Mouse (Mus musculus) midbrain, postnatal 0 days (tissue): ENCODE data around the gene Phip. TPM values are rescaled to one million over a fixed set of nuclear protein-coding genes. Genes with fewer than 3 reads are reported as not detected.

Experiments used
- ATAC-seq: fragments of 200-750 bp; cut with Nextera tagmentation; 2 replicates; pipeline ENCODE4 v1.8.0; 2017; ENCODE audit warnings: moderate number of reproducible peaks, mild to moderate bottlenecking, moderate TSS enrichment, moderate library complexity; ENCODE audit not compliant: low FRiP score
- DNase-seq: peaks from one replicate; pipeline ENCODE4 v3.0.0-alpha.2; 2015; ENCODE audit warnings: low spot score
- H3K27ac ChIP-seq: fragments of 300-500 bp; sonication (generic); 2 replicates; pipeline ENCODE4 v1.5.1; 2014; ENCODE audit warnings: low read depth, mild to moderate bottlenecking, low read length, mixed read lengths
- H3K27me3 ChIP-seq: fragments of 300-500 bp; sonication (generic); 2 replicates; pipeline ENCODE4 v1.6.1; 2014; ENCODE audit warnings: low read length, control low read depth, mixed read lengths; ENCODE audit not compliant: insufficient read depth
- H3K36me3 ChIP-seq: fragments of 300-500 bp; sonication (generic); 2 replicates; pipeline ENCODE4 v1.6.1; 2014; ENCODE audit warnings: low read length, control low read depth, mixed read lengths; ENCODE audit not compliant: insufficient read depth
- H3K4me1 ChIP-seq: fragments of 300-500 bp; sonication (generic); 2 replicates; pipeline ENCODE4 v1.6.1; 2014; ENCODE audit warnings: mild to moderate bottlenecking, control low read depth, antibody characterized with exemption, low read length, mixed read lengths; ENCODE audit not compliant: insufficient read depth
- H3K4me2 ChIP-seq: fragments of 300-500 bp; sonication (generic); 2 replicates; pipeline ENCODE4 v1.6.1; 2014; ENCODE audit warnings: low read depth, mild to moderate bottlenecking, low read length, mixed read lengths; ENCODE audit not compliant: poor library complexity, severe bottlenecking
- H3K4me3 ChIP-seq: fragments of 300-500 bp; sonication (generic); 2 replicates; pipeline ENCODE4 v1.5.1; 2014; ENCODE audit warnings: low read depth, mild to moderate bottlenecking, low read length, moderate library complexity
- H3K9ac ChIP-seq: fragments of 300-500 bp; sonication (generic); replicated peaks from 2 replicates; pipeline ENCODE4 v1.6.1; 2014; ENCODE audit warnings: mild to moderate bottlenecking, low read length, moderate library complexity, mixed read lengths; ENCODE audit not compliant: poor library complexity, severe bottlenecking
- H3K9me3 ChIP-seq: fragments of 300-500 bp; sonication (generic); 2 replicates; pipeline ENCODE4 v1.6.1; 2016; ENCODE audit warnings: low read length, control low read depth
- CTCF ChIP-seq: IDR thresholded peaks from 2 replicates; pipeline ENCODE4 v1.5.1; 2016; ENCODE audit warnings: antibody characterized with exemption, mild to moderate bottlenecking
- WGBS: fragments of 180-500 bp; shearing (Covaris S2); extraction: QIAGEN DNeasy Blood & Tissue Kit; methylation state at CpG from one replicate; pipeline ENCODE4 v1.1.7; 2014; 5-methylcytosine and 5-hydroxymethylcytosine counted together
- polyA plus RNA-seq: library from polyadenylated mRNA; unstranded; fragments of >200 nt; fragmentation: Nextera tagmentation; extraction: Ambion mirVana; gene quantifications from 2 replicates; pipeline ENCODE4 v1.2.1, GENCODE M21; 2015
- total RNA-seq: library from RNA; depleted of rRNA; stranded (reverse); fragments of >200 nt; gene quantifications from 2 replicates; pipeline ENCODE4 v1.2.3, GENCODE M21; 2014

Phip gene
- total and polyA plus RNA-seq, 2 experiments from 2014 or later, result 50.6 to 52.1 TPM

- no peaks in the 10 kb centered on the region for H3K9me3 ChIP-seq
- 0 out of 2 replicates have a peak overlapping the region, but pooled peaks have one; percentile 48 for H3K27ac ChIP-seq
- H3K4me1 ChIP-seq, result no peaks in the 10 kb centered on the region
- ATAC-seq (no peak), DNase-seq (peak; percentile 46)
- H3K4me3 ChIP-seq, result peak overlapping the region; percentile 66; the same call in 1 of the 2 replicates
- H3K27me3 ChIP-seq, result no peaks in the 10 kb centered on the region
- H3K9ac ChIP-seq, result no peak overlapping the region
- H3K4me2 ChIP-seq, result peak overlapping the region; percentile 82
- TF ChIP-seq CTCF, result no peak
- WGBS, result 9% methylated on average over 5 of the region's 5 CpGs
- no peaks in the 10 kb centered on the region for H3K36me3 ChIP-seq
Observed at GRCm38 (mm10) chr9:82976936-82977335, 1.6 kb upstream of the Phip start.

- TF ChIP-seq CTCF, result no peak
- no peaks in the 10 kb centered on the region for H3K4me1 ChIP-seq
- no peaks in the 10 kb centered on the region for H3K27me3 ChIP-seq
- H3K9ac ChIP-seq, result peak overlapping the region; percentile 87
- H3K9me3 ChIP-seq, result no peaks in the 10 kb centered on the region
- 2% methylated on average over 9 of the region's 9 CpGs for WGBS
- H3K4me3 ChIP-seq, result peak overlapping the region; percentile 66
- no peaks in the 10 kb centered on the region for H3K36me3 ChIP-seq
- H3K4me2 ChIP-seq, result peak overlapping the region; percentile 82
- peak overlapping the region; percentile 100 for H3K27ac ChIP-seq
- DNase-seq (no peak), ATAC-seq (no peak)
Observed at GRCm38 (mm10) chr9:82976219-82976618, 903 bp upstream of the Phip start.

- Histone ChIP-seq H3K4me3 (peak overlapping the region; percentile 66), H3K36me3 (no peaks in the 10 kb centered on the region), H3K27ac (peak overlapping the region; percentile 100), H3K9me3 (no peaks in the 10 kb centered on the region), H3K9ac (peak overlapping the region; percentile 87), H3K4me2 (peak overlapping the region; percentile 82), H3K27me3 (no peaks in the 10 kb centered on the region), H3K4me1 (no peaks in the 10 kb centered on the region)
- ATAC-seq (peak; percentile 55), DNase-seq (no peak)
- WGBS, result 0% methylated on average over 31 of the region's 61 CpGs
- TF ChIP-seq CTCF, result no peak
Observed at GRCm38 (mm10) chr9:82974962-82975341, 364 bp downstream of the Phip start.

- H3K4me2 ChIP-seq, result peak overlapping the region; percentile 82
- ATAC-seq (peak; percentile 86), DNase-seq (peak; percentile 96)
- H3K27ac ChIP-seq, result peak overlapping the region; percentile 100
- 1% methylated on average over 55 of the region's 75 CpGs for WGBS
- H3K36me3 ChIP-seq, result no peaks in the 10 kb centered on the region
- H3K4me3 ChIP-seq, result peak overlapping the region; percentile 66
- no peaks in the 10 kb centered on the region for H3K4me1 ChIP-seq
- peak overlapping the region; percentile 87 for H3K9ac ChIP-seq
- no peak for TF ChIP-seq CTCF
- H3K27me3 ChIP-seq, result no peaks in the 10 kb centered on the region
- H3K9me3 ChIP-seq, result no peaks in the 10 kb centered on the region
Observed at GRCm38 (mm10) chr9:82974187-82974861, 992 bp downstream of the Phip start.

GRCm38 (mm10) chr9:82973321-82973892, 1.9 kb downstream of the Phip start:
- WGBS, result 16% methylated on average over 8 of the region's 8 CpGs
- Histone ChIP-seq H3K27me3 (no peaks in the 10 kb centered on the region), H3K36me3 (no peaks in the 10 kb centered on the region), H3K9ac (peak overlapping the region; percentile 54), H3K4me3 (peak overlapping the region; percentile 66), H3K27ac (peak overlapping the region; percentile 100), H3K9me3 (no peaks in the 10 kb centered on the region), H3K4me2 (peak overlapping the region; percentile 82), H3K4me1 (no peaks in the 10 kb centered on the region)
- TF ChIP-seq CTCF, result no peak
- ATAC-seq (no peak), DNase-seq (no peak)

- Histone ChIP-seq H3K4me3 (no peak overlapping the region), H3K4me1 (no peaks in the 10 kb centered on the region), H3K27me3 (no peaks in the 10 kb centered on the region), H3K4me2 (peak overlapping the region; percentile 21; the same call in 1 of the 2 replicates), H3K9ac (no peak overlapping the region), H3K9me3 (no peaks in the 10 kb centered on the region), H3K36me3 (no peaks in the 10 kb centered on the region; the same call in 1 of the 2 replicates), H3K27ac (no peak overlapping the region)
- no peak for TF ChIP-seq CTCF
- 18% methylated on average over 1 of the region's 1 CpGs for WGBS
- ATAC-seq, result no peak
- DNase-seq, result no peak
Observed at GRCm38 (mm10) chr9:82971433-82971832, 3.9 kb downstream of the Phip start.
